Mouse (Mus musculus) CD4-positive, CD25-positive, alpha-beta regulatory T cell, adult 2 months (primary cell): ENCODE results near the gene Mymk.

Experiments
- DNase-seq: peaks from one replicate; pipeline ENCODE4 v3.0.0-alpha.2; 2012; ENCODE audit warnings: low read depth, low spot score

Gene Mymk

DNA sequence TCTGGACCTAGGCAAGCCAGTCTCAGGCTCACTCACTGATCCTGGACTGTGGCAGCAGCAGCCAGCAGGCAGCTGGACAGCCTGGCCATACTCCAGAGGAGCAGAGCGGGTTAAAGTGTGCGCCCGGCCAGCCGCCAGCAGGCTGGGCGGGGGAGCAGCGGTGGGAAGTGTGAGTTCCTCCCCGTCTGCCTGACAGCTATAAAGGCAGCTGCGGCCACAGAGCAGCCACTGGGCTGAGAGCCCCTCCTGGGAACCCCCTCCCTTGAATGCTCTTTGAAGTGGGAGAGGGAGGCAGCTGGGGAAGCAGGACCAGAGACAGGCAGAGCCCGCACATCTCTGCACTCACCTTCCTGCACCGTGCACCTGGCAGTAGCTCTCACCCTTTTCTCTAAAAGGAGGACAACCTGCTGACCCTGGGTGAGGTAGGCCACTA, 7.2 kb upstream of the Mymk start, which contains the start of gene Adamtsl2:
Gene Adamtsl2 (plus strand): TSS at position 228 of the 433 bp plus-strand sequence.
- DNase-seq = peak; percentile 22

DNA sequence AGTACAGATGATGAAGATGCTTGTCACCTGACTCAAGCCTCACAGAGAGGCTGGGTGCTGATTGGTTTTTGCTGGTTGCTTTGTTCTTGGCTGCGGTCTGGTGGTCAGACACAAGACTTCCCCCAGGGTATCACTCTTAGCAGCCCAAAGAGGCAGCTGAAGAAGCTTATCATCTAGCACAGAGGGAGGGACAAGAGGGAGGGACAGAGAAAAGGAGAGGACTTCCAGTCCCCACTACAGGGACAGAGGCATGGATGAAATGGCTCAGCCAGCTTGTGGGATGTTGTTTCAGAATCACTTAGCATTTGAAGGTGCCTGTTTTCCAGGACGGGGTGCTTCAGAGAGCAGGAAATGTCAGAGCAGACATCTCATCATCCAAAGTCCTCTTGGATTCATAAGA, 6.3 kb upstream of the Mymk start:
- DNase-seq = no peak

- DNase-seq = peak; percentile 58
Observed at GRCm38 (mm10) chr2:27077655-27078244, 5.8 kb upstream of the Mymk start.

DNA sequence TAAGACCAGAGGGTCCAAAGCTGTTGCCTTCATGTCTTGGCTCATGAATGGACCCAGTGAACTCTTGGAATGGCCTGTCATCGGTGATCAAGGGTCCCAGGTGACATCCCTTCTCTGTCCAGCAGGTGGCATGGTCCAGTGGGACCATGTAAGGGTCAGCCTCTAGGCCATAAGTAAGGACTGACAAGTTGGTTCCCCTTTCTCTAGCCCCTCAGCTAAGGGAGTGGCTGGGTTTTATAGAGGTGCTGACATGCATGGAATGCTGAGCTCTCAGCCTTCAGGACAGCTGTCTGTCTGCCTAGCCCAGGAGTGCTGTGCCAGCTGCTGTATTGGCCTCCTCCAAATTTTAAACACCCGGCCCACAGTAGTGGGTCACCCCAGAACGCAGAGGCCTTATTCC, 3.5 kb upstream of the Mymk start:
- peak; percentile 59 for DNase-seq

- DNase-seq = no peak
Observed at GRCm38 (mm10) chr2:27074804-27075203, 2.8 kb upstream of the Mymk start.

DNA sequence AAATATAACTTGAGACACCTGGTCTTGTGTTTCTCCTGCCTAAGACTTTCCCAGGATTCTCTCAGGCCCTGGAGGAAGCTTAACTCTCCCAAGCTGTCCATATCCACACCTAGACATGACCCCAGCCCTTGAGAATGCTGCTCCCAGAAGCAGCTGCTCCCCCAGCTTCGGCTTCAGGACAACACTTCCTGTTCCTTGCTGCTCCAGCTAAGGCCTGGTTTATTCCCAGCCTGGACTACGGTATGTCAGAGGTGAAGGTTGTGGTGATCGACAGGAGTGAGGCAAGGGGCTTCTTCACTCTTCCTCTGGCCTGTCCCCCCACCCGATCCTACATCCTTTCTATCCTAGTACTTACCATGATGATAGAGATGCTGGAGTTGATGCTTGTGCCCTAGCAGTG, 1.4 kb upstream of the Mymk start:
- DNase-seq = no peak

- DNase-seq = no peak
Observed at GRCm38 (mm10) chr2:27071137-27071536, 842 bp downstream of the Mymk start.

- DNase-seq = no peak
Observed at GRCm38 (mm10) chr2:27070247-27070813, 1.6 kb downstream of the Mymk start.

DNA sequence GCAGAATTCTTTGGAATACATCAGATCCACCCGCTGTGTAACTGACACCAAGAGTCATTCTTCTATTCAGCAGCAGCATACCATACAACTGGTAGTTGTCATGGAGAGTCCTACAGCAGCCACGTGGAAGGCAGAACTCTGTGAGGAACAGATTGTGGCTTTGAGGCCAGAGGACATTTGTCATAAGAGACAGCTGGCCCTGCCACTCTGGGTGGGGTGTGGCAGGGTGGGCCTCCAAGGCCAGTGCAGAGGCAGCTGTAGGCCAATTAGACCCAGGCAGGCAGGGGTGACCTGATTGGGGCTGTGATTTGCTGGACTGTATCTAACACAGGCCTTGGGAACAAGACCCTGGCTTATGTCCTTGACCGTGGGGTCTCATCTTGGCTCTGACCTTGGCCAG, 2.3 kb downstream of the Mymk start:
- no peak for DNase-seq

GRCm38 (mm10) chr2:27067996-27068395, 4.0 kb downstream of the Mymk start:
- DNase-seq = no peak

DNA sequence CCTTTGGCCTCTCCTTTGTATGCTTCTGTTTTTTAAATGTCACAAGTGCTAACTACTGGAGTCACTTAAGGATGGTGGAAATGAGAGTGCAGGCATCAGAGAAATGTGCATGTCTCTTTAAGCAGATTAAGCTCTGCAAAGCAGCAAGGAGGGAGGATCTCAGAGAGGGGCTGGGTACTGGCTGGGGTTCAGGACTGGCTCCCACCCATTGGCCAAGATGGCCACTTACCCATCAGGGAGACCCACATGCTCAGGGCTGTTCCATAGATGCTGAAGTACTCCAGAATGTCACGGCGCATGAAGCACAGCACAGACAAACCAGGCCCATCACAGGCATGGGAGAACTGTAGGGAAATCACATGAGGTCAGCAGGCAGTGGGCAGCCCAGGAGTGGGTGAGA, 4.9 kb downstream of the Mymk start:
- no peak for DNase-seq

DNA sequence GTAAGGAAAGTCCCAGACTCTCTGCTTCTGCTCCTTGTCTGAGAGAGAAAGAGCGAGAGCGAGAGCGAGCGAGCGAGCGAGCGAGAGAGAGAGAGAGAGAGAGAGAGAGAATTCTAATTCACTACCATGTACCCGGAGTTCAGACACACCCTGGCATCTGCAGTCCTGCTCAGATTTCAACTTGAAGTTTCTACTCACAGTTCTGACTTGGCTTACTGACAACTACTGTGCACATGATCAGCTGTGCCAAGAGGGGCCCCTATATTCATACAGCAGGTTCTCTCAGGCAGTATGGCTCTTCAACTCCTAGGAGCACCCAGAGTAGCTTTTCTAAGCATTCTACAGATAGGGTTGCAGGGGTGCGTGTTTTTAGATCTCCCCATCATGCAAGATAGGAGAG, 12.8 kb downstream of the Mymk start:
- no peak for DNase-seq

DNA sequence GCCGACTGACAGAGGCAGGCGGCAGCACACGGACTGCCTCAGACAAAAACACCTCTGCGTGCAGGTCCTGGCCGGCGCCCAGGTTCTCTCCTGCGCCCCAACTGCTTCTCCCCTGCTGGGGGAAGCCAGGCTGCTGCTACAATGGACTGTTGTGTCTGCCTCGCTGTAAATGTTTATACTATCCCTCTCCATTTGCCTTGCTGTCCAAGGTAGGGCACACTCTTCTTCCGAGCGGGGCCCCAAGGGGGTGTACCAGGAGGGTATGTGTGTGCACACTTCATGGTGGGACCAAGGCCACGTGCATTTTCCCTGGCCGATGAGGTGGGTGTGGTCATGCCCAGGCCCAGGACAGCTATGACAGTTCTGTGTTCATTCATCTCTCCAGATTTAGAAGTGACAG, 13.2 kb downstream of the Mymk start:
- no peak for DNase-seq

GRCm38 (mm10) chr2:27058251-27058650, 13.7 kb downstream of the Mymk start:
- DNase-seq = no peak

- no peak for DNase-seq
Observed at GRCm38 (mm10) chr2:27049408-27049807, 22.6 kb downstream of the Mymk start.

DNA sequence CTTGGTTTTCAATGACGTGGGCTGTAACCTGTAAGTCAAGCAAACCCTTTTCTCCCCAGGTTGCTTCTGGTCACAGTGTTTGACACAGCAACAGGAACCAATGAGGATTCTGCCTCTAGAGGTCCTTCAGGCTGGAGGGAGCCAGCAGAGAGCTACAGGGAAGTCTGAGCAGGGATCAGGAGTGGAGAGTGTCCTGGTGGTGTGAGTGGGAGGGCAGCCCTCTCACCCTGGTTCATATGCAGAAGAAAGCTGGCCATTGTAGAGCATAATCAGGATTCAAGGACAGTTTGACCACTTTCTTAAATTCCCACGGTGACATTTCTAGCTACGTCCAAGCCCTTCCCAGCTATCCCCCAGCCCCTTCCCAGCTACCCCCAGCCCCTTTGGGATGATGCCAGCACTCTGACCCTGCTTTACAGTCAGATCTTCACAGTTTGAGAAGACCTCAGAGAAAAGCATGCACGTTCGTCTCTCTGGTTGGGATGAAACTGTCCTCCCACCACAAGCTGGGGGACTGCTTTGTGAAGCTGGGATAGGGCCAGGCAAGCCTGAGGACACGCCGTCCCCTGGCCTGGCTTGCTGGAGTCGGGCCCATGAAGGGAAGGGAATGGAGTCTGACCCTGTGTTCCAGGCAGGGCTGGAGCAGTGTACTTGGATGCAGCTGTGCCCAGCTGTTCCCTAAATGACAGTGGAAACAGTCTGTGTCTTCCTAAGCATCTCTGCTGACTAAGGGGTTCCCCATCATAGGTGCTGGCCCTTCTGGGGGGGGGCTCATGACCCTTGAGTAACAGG, 25.8 kb downstream of the Mymk start:
- DNase-seq = no peak

DNA sequence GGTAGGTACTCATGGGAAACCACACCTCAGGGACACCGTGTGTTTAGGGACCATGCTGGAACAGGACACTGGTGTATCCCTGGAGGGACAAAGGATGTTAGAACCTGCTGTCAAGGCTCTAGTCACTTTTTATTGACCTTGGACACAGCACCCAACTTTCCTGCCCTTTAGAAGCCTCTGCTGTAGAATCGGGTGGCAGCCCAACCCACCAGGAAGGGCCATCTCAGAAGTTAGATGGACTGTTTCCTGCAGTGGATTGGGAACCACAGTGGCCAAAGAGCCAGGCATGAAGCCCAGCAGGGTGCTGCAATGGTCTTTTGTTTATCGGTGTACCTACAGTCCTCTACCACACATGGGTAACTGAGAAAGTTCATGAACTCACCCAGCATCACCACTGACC, 27.3 kb downstream of the Mymk start:
- no peak for DNase-seq

DNA sequence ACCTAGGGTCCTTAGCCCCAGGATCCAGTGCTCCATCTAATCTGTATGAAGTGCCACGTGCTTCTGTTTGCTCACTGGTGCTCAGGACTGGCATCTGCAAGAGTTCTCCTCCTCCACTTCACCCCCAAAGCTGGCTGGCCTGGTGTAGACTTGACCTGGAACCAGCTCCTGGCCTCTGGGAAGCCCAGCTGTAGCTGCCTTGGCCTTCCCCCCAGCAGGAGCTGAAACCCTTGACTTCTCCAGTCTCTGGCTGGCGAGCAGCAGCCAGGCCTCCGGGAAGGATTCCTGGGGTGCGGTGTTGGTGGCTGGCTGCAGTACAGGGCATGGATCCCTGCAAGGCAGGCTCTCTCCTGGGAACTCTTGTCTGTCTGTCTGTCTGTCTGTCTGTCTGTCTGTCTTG, 27.8 kb downstream of the Mymk start:
- DNase-seq = no peak

GRCm38 (mm10) chr2:27043461-27043860, 28.5 kb downstream of the Mymk start:
- peak; percentile 85 for DNase-seq

GRCm38 (mm10) chr2:27042131-27042844, 29.7 kb downstream of the Mymk start:
- no peak for DNase-seq

GRCm38 (mm10) chr2:27039286-27039685, 32.7 kb downstream of the Mymk start:
- DNase-seq = peak; percentile 32

- peak; percentile 82 for DNase-seq
Observed at GRCm38 (mm10) chr2:27038596-27038995, 33.4 kb downstream of the Mymk start.
